Mouse (Mus musculus) liver, embryonic 13.5 days (tissue): Measurements from ENCODE around the gene Il1r2. TPM values are rescaled to one million over a fixed set of nuclear protein-coding genes. Genes with fewer than 3 reads are reported as not detected.

Experiments
- ATAC-seq: fragments of 200-750 bp; cut with Nextera tagmentation; 2 replicates; pipeline ENCODE4 v1.8.0; 2017; ENCODE audit warnings: low read depth, mild to moderate bottlenecking, moderate number of reproducible peaks, moderate library complexity
- DNase-seq: peaks from one replicate; pipeline ENCODE4 v3.0.0; 2022
- H3K27ac ChIP-seq: fragments of 300-500 bp; sonication (generic); 2 replicates; pipeline ENCODE4 v1.5.1; 2015; ENCODE audit warnings: moderate library complexity, mild to moderate bottlenecking, inconsistent platforms
- H3K27me3 ChIP-seq: fragments of 300-500 bp; sonication (generic); 2 replicates; pipeline ENCODE4 v1.6.1; 2015; ENCODE audit warnings: mild to moderate bottlenecking, inconsistent platforms
- H3K36me3 ChIP-seq: fragments of 300-500 bp; sonication (generic); 2 replicates; pipeline ENCODE4 v1.6.1; 2015; ENCODE audit warnings: mild to moderate bottlenecking, inconsistent platforms
- H3K4me1 ChIP-seq: fragments of 300-500 bp; sonication (generic); replicated peaks from 2 replicates; pipeline ENCODE4 v1.6.1; 2015; ENCODE audit warnings: inconsistent platforms
- H3K4me2 ChIP-seq: fragments of 300-500 bp; sonication (generic); 2 replicates; pipeline ENCODE4 v1.6.1; 2015; ENCODE audit warnings: inconsistent platforms, mild to moderate bottlenecking, moderate library complexity
- H3K4me3 ChIP-seq: fragments of 300-500 bp; sonication (generic); replicated peaks from 2 replicates; pipeline ENCODE4 v1.5.1; 2015; ENCODE audit warnings: mild to moderate bottlenecking, inconsistent platforms
- H3K9ac ChIP-seq: fragments of 300-500 bp; sonication (generic); 2 replicates; pipeline ENCODE4 v1.6.1; 2015; ENCODE audit warnings: mild to moderate bottlenecking, inconsistent platforms
- H3K9me3 ChIP-seq: fragments of 300-500 bp; sonication (generic); replicated peaks from 2 replicates; pipeline ENCODE4 v1.6.1; 2016; ENCODE audit warnings: inconsistent platforms
- WGBS: fragments of 180-500 bp; shearing (Covaris S2); methylation state at CpG from one replicate; pipeline ENCODE4 v1.1.7; 2015; ENCODE audit not compliant: insufficient replicate concordance; 5-methylcytosine and 5-hydroxymethylcytosine counted together
- polyA plus RNA-seq: library from polyadenylated mRNA; unstranded; fragments of >200 nt; fragmentation: Nextera tagmentation; extraction: Ambion mirVana; gene quantifications from 2 replicates; pipeline ENCODE4 v1.2.1, GENCODE M21; 2015

The Il1r2 gene
- polyA plus RNA-seq = 0.54 and 0.73 TPM in 2 replicates

DNA sequence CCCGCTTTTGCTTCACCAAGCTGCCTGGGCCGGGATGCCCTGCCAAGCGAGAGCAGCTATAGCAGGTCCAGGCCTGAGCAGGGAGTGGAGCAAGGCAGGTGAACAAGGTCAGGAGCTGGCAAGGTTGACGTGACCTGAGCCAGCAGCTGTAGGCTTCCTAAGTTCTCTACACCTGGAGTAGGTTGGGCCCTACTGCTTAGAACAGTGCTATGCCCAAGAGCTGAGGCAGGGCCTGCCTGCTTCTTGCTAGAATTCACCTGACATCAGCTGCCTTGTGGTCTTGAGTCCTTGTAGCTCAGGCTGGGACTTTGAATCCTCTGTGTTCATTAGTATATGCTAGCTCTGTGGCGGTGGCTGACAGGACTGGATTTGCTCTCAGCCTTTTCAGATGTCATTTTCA, at the start of gene Il1r2:
TSS of gene Il1r2 (plus strand) at position 301 of the 400 bp plus-strand sequence.
- no peak within 1 kb of the TSS for H3K9ac ChIP-seq
- H3K27ac ChIP-seq = no peak within 1 kb of the TSS
- 68% methylated on average over 5 of the region's 5 CpGs for WGBS
- no peak within 1 kb of the TSS for H3K4me3 ChIP-seq
- H3K9me3 ChIP-seq = no peaks in the 10 kb centered on the region
- no peak within 1 kb of the TSS for H3K4me2 ChIP-seq
- H3K4me1 ChIP-seq = no peaks in the 10 kb centered on the region; the same call in 1 of the 2 replicates
- H3K27me3 ChIP-seq = no peaks in the 10 kb centered on the region
- DNase-seq = no peak
- ATAC-seq = no peak
- H3K36me3 ChIP-seq = no peaks in the 10 kb centered on the region

DNA sequence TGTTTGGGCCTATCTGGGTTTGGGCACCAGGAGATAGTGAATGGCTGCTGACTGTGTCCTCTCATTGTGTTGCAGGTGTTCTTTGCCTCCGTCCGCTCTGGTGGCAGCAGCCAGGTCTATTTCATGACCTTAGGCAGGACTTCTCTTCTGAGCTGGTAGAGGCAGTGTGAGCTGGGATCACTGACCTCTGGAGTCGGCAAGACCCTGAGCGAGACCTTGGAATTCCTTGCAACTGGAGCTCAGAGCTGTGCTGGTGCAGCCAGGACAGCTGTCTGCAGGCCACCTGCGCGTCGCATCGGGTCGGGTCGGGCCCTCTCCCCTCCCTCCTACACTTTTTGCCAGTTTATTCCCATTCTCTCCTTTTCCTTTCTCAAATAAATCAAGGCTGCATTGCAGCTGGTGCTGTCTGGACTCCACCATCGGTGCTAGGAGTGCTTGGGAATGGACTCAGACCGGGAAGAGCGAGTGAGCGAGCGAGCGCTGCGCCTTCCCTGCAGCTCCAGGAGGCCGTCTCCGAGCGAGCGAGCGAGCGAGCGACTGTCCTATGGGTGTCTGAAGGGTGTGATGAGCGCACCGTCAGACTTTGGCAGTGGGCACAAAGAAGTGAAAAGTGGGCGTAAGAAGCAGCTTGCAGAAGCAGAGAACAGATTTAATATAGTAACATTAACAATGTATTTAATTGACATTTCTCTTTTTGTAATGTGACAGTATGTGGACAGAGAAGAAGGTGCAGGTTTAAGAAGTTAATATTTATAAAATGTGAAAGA, 49.1 kb upstream of the Il1r2 start:
- ATAC-seq (no peak), DNase-seq (no peak)
- no peak overlapping the region for H3K4me3 ChIP-seq
- 85% methylated on average over 27 of the region's 27 CpGs for WGBS
- H3K27ac ChIP-seq = no peak overlapping the region
- H3K36me3 ChIP-seq = peaks cover 27% of the 10 kb centered on the region
- no peaks in the 10 kb centered on the region for H3K27me3 ChIP-seq
- no peak overlapping the region for H3K4me2 ChIP-seq
- no peaks in the 10 kb centered on the region for H3K9me3 ChIP-seq
- H3K4me1 ChIP-seq = no peaks in the 10 kb centered on the region
- H3K9ac ChIP-seq = no peak overlapping the region

DNA sequence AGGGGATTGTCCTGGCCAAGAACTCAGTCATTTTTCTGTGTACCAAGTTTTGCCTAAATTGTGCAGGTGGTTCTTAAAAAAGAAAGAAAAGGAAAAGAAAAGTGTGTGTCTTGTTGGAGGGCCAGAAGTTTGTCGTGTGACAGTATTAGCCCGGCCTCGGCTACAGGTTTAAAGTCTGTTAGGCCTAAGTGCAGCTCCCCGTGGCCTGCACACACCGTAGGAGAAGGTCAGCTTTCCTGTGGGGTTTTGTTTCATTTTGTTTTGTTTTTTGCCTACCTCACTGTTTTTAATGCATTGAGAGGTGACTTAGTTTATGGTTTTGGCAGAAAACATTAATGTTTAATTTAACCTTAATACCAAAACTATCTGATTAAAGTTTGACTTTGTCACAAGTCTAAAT, 48.5 kb upstream of the Il1r2 start:
- Histone ChIP-seq H3K36me3 (peaks cover 22% of the 10 kb centered on the region), H3K4me3 (no peak overlapping the region), H3K4me2 (no peak overlapping the region), H3K27ac (no peak overlapping the region), H3K27me3 (no peaks in the 10 kb centered on the region), H3K4me1 (no peaks in the 10 kb centered on the region), H3K9me3 (no peaks in the 10 kb centered on the region), H3K9ac (no peak overlapping the region)
- ATAC-seq = no peak
- DNase-seq = no peak
- 69% methylated on average over 5 of the region's 5 CpGs for WGBS

DNA sequence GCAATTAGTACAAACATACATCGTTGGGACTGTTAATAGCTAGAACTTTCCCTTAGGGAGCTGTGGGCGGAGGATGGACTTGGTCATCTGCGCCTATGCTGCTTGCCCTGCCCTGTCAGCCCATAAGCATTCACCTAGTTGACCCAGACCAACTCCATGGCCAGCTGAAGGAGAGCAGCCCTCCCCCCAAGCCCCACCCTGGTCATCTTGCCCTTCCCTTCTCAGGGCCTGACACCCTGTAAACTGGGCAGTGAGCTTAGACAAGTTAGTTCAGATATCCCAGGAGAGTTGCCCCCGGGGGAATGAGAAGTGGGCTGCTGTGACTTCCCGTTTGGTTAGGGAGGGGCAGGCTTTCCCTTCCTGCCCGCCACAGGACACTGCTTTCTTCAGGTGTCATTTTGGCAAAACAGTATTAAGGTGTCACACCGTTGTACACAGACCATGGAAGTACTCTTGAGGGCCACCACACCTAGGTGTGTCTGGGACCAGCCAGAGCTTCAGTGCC, 46.7 kb upstream of the Il1r2 start:
- peaks cover 22% of the 10 kb centered on the region for H3K36me3 ChIP-seq
- ATAC-seq (no peak), DNase-seq (no peak)

DNA sequence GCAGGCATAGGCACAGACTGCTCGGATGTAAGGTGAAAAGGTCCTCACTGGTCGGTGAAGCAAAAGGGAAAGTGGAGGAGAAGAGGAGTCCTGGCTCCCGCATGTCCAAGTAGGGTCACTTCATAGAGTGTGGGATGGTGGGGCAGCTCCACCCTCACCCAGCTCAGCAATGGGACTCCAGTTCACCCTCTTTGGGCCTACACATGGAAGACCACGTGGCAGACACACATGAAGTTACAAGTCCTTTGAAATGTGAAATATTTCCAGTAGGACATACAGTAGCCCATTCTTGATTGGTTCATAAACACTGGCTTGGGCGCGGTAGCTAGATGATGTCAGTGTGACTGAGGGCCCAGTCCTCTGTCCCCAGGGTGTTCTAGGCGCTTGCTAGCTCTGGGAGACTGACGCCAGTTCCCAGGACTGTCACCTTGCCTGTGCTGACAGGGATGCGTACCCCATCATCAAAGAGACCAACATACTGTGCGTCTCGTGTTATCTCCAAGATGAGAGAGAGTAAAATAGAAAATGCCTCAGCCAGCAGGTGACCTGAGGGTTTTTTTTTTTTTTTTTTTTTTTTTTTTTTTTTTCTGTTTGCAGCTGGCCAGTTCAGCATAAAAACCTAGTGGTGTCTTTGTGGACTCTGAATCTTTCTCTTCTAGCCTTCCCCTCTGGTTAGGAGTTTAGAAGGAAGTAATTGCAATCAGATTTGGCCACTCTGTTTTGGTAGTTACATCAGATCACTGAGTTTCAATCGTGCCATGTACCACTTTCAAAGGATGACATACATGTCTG, 45.5 kb upstream of the Il1r2 start:
- no peaks in the 10 kb centered on the region for H3K9me3 ChIP-seq
- H3K27ac ChIP-seq = no peak overlapping the region
- 72% methylated on average over 12 of the region's 12 CpGs for WGBS
- H3K9ac ChIP-seq = no peak overlapping the region
- H3K4me3 ChIP-seq = no peak overlapping the region
- H3K4me2 ChIP-seq = no peak overlapping the region
- ATAC-seq (no peak), DNase-seq (no peak)
- no peaks in the 10 kb centered on the region for H3K27me3 ChIP-seq
- H3K4me1 ChIP-seq = no peaks in the 10 kb centered on the region
- H3K36me3 ChIP-seq = peaks cover 13% of the 10 kb centered on the region

More for the DNA sequence above, 46.7 kb upstream of the Il1r2 start:
- H3K27me3 ChIP-seq = no peaks in the 10 kb centered on the region
- no peaks in the 10 kb centered on the region for H3K4me1 ChIP-seq
- H3K4me2 ChIP-seq = no peak overlapping the region
- WGBS = 62% methylated on average over 7 of the region's 7 CpGs
- no peak overlapping the region for H3K9ac ChIP-seq
- no peak overlapping the region for H3K27ac ChIP-seq
- H3K9me3 ChIP-seq = no peaks in the 10 kb centered on the region
- no peak overlapping the region for H3K4me3 ChIP-seq

DNA sequence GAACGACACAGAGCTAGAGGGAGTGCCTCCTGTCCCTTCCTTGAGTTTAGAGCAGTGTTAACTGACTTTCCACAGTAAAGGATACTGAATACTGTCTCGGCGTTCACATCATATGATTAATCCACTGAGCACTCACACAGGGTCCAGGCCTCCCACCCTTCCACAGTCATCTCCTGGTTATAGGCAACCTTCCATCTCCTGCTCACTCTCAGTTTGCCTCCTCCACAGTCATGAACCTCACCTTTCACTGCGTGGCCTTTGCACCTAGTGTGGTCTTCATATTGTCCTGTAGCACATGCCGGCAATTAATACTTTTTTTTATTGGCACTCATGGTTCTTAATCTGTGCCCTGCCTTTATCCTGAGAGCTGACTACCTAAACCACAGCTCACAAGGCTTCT, 44.3 kb upstream of the Il1r2 start:
- Histone ChIP-seq H3K4me2 (no peak overlapping the region), H3K9ac (no peak overlapping the region), H3K27me3 (no peaks in the 10 kb centered on the region), H3K36me3 (peaks cover 4% of the 10 kb centered on the region; the same call in 1 of the 2 replicates), H3K27ac (no peak overlapping the region), H3K9me3 (no peaks in the 10 kb centered on the region), H3K4me1 (no peaks in the 10 kb centered on the region), H3K4me3 (no peak overlapping the region)
- ATAC-seq (no peak), DNase-seq (no peak)
- WGBS = 77% methylated on average over 5 of the region's 5 CpGs

DNA sequence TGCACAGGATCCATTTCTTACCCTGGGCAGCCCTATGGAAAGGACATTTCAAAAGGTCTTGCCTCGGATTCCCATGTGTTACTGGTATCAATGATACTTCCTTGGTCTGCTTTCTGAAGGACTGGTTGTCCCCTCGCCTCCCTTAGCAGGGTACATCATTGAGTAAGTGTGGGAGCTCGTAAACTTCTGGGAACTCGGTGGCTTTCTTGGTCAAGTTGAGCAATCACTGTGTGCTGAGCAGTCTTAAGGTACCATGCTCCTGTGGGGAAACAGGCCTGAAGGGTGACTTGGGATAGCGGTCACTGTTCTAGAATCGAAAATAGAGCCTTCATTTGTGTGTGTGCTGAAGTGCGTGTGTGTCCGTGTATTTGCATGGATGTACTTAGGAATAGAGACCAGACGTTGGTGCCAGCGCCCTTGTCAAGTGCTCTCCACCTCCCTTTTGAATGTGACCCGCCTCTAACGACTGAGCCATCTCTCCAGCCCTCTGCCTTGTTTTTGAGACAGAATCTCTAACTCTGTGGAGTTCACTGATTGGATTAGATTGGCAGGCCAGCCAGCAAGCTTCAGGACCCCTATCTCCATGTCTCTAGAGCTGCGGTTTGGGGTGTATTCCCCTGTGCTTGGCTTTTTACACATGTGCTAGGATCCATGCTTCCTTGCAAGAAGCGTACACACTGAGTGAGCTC, 43.4 kb upstream of the Il1r2 start:
- no peak for DNase-seq
- H3K27me3 ChIP-seq = no peaks in the 10 kb centered on the region
- WGBS = 65% methylated on average over 14 of the region's 14 CpGs
- H3K4me3 ChIP-seq = no peak overlapping the region
- H3K9me3 ChIP-seq = no peaks in the 10 kb centered on the region
- no peak overlapping the region for H3K9ac ChIP-seq
- 0 out of 2 replicates have a peak, but pooled peaks cover 3% of the 10 kb centered on the region for H3K36me3 ChIP-seq
- no peak for ATAC-seq
- no peaks in the 10 kb centered on the region for H3K4me1 ChIP-seq
- H3K27ac ChIP-seq = no peak overlapping the region
- H3K4me2 ChIP-seq = no peak overlapping the region

DNA sequence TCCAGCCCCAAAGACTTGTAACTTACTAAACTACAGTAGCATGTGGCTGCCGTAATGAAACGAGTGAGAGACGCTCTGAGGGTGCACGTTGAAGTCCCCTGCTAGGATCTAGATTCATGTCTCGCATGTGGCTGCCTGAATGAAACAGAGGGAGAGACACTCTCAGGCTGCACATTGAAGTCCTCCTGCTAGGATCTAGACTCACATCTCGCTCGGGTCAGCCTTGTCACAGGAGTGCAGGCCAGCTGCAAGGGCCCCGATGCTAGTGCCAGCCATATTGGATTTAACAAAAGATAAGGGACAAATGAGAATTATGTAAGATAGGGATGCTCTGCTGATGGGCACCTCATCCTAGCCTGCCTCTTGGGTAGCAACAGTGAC, 42.9 kb upstream of the Il1r2 start:
- Histone ChIP-seq H3K36me3 (0 out of 2 replicates have a peak, but pooled peaks cover 3% of the 10 kb centered on the region), H3K9me3 (no peaks in the 10 kb centered on the region), H3K4me3 (no peak overlapping the region), H3K4me1 (no peaks in the 10 kb centered on the region), H3K27ac (no peak overlapping the region), H3K9ac (no peak overlapping the region), H3K4me2 (no peak overlapping the region), H3K27me3 (no peaks in the 10 kb centered on the region)
- 75% methylated on average over 8 of the region's 8 CpGs for WGBS
- ATAC-seq (no peak), DNase-seq (no peak)

DNA sequence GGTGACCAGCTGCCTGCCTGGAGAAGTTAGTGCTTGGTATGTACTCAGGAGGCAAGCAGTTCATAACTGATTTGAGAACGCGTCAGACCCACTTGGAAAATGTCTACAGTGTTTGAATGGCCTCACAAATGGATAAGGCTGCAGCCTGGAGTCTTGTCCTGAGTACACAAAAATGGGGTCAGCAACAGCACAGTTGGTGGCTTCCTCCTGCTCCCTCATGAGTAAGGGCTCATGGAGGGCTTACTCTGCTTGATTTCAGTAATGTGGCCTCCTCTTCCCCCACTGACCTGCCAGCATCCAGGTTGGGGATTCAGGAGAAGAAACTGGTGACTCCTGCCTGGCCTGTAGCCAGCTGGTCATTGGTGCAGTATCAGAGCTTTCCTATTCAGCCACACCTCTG, 42.3 kb upstream of the Il1r2 start:
- DNase-seq = no peak

DNA sequence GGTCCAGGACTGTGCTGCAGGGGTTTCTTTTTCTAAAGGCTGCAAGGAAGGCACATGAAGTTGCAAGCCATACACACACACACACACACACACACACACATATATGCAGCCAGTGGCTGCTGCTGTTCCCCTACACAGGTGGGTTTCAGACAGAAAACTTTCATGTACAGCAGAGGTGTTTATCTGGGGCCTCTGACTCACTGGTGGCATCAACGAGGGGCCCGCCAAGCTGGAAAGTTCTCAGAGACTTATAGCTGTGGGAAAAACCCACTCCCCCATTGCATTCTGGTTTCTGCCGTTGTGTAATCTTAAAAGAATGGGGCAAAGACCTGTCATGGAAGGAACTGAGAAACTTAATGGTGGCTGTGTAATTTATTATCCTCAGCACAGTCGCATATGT, 40.6 kb upstream of the Il1r2 start:
- WGBS = 45% methylated on average over 4 of the region's 4 CpGs
- DNase-seq (no peak), ATAC-seq (no peak)
- no peaks in the 10 kb centered on the region for H3K36me3 ChIP-seq
- no peaks in the 10 kb centered on the region for H3K4me1 ChIP-seq
- no peak overlapping the region for H3K9ac ChIP-seq
- no peak overlapping the region for H3K4me3 ChIP-seq
- no peaks in the 10 kb centered on the region for H3K27me3 ChIP-seq
- H3K27ac ChIP-seq = no peak overlapping the region
- no peaks in the 10 kb centered on the region for H3K9me3 ChIP-seq
- H3K4me2 ChIP-seq = no peak overlapping the region

More for the DNA sequence above, 42.3 kb upstream of the Il1r2 start:
- no peaks in the 10 kb centered on the region for H3K36me3 ChIP-seq
- no peaks in the 10 kb centered on the region for H3K27me3 ChIP-seq
- no peaks in the 10 kb centered on the region for H3K9me3 ChIP-seq
- WGBS = 76% methylated on average over 2 of the region's 2 CpGs
- H3K4me2 ChIP-seq = no peak overlapping the region
- H3K9ac ChIP-seq = no peak overlapping the region
- no peak for ATAC-seq
- no peak overlapping the region for H3K27ac ChIP-seq
- H3K4me1 ChIP-seq = no peaks in the 10 kb centered on the region
- no peak overlapping the region for H3K4me3 ChIP-seq

DNA sequence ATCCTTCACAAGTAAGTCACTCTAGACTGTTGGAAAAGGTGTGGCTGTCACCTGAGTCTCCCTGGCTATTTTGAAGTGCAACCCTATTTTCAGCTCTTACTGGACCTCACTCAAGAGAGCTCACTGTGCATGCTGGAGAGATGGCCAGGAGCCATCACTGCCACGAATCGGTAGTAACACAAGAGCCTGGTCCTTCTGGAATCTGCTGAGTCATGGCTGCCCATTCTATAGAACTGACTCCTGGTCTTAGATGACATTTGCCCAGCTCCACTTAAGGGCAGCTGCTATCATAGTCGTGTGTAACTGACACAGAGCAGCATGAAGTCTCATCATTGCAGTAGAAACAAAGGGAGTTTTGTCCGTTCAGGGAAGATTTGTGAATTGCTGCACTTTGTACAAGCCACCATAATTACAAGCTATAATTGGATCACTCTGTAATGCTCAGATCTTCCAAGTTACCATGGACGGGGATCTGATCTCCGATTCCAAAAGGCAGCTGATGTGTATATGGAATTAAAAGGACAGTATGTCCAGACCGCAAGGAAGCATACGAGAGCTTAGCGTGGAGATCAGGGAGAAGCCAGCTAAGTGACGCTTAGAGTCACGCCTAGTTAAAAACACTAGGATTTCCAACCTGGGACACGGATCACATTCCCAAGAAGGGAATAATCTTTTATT, 40.0 kb upstream of the Il1r2 start:
- Histone ChIP-seq H3K36me3 (no peaks in the 10 kb centered on the region), H3K27ac (no peak overlapping the region), H3K27me3 (no peaks in the 10 kb centered on the region), H3K4me1 (no peaks in the 10 kb centered on the region), H3K4me3 (no peak overlapping the region), H3K4me2 (no peak overlapping the region), H3K9me3 (no peaks in the 10 kb centered on the region), H3K9ac (no peak overlapping the region)
- no peak for DNase-seq
- ATAC-seq = no peak
- 64% methylated on average over 12 of the region's 12 CpGs for WGBS
